Mouse (Mus musculus) G1E (cell line): ENCODE data around the gene St3gal5.

Experiments used
- CTCF ChIP-seq: IDR thresholded peaks from 2 replicates; pipeline ENCODE4 v1.5.1; 2012; ENCODE audit warnings: low read depth, low read length, inconsistent platforms, mixed read lengths
- POLR2AphosphoS5 ChIP-seq: IDR thresholded peaks from 2 replicates; pipeline ENCODE4 v1.6.1; 2012; ENCODE audit warnings: low read depth, low read length, inconsistent platforms; ENCODE audit not compliant: insufficient replicate concordance

DNA sequence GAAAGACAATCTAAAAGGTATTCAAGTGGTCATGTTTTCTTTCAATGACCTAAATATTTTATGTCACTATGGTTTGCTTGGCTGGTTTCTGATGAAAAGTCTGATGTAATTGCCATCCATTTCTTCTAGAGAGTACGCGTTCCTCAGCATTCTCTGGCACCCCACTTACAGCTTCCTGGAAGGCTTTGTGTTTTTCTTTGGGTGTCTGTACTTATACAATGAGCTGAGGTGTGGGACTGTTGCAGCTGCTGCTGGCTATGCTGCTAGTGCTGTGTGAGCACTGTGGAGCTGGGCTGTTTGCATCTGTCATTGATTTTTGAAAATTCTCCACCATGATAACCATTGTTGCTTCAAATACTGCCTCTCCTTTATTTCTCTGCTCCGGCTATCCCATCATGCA lies 81.6 kb downstream of the St3gal5 start:
- TF ChIP-seq POLR2AphosphoS5 = no peak
- no peak for TF ChIP-seq CTCF
